Mouse (Mus musculus): ENCODE measurements at regions not wholly inside any gene's neighbourhood (a gene's known extent, or its start where the extent isn't known, plus 50 kb on each side); places are given as distances from the start of the nearest gene placed in this dataset.

DNA sequence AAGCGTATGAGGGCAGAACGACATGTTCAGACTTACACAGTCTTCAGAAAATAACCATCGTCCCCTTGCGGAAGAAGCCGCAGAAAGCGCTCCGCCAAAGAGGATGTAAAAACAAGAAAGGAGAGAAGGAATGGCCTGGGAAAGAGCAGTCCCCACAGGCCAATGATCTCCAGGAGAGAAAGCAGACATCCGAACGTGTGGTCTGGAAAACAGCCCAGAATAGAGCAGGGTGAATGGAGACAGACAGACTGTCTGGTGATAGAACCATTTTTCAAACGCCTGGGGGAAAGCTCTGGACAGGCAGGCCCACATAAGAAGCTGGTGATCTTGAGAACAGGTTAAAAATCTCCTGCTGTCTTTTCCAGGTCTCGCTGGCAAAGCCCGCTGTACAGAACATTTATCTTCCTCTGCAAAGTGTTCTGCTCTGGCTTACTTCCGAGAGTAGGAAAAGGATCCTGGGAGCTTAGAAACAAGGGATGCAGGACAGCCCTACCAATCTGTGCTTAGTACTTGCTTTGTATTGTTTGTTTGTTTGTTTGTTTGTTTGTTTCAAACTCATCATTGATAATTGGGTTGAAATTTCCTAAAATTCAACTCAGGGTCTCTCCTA is 82.7 kb upstream of the Ift57 start:
- Histone ChIP-seq H3K4me1 (ENCODE audit: control insufficient read depth, insufficient read depth, low read length) (no peaks in the 10 kb centered on the region), H3K4me3 (replicated peaks; ENCODE audit: extremely low read depth, low read depth, low read length) (no peak overlapping the region)
- 60% methylated on average over 13 of the region's 13 CpGs for WGBS
- no peak for DNase-seq
- TF ChIP-seq POLR2A (IDR thresholded peaks at IDR 0.05; ENCODE audit: borderline replicate concordance, extremely low read depth, low read depth, low read length) = no peak
- no peak for TF ChIP-seq CTCF (IDR thresholded peaks at IDR 0.05; ENCODE audit: insufficient read depth, low read length)

DNA sequence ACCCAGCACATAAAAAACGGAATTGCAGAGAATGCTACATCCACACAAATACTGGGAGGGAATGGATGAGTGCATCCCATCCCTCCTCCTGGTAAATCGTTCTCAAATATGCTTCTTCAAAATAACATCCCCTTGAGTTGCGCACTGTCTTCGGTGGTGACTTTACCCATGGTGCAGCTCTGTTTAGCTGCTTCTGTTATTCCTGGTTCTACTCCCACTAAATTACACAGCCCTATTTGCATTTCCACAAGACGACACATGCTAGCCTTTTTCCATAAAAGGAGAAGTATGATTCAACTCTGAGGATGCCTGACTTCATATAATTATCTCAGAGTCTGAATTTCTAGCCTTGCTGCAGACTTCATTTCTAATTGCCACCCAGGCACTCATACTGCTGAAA is 65.5 kb upstream of the Ift57 start:
- 77% methylated on average over 5 of the region's 5 CpGs for WGBS
- H3K4me1 ChIP-seq (ENCODE audit: control insufficient read depth, insufficient read depth, low read length) = no peaks in the 10 kb centered on the region; the same call in 1 of the 2 replicates
- DNase-seq = no peak

DNA sequence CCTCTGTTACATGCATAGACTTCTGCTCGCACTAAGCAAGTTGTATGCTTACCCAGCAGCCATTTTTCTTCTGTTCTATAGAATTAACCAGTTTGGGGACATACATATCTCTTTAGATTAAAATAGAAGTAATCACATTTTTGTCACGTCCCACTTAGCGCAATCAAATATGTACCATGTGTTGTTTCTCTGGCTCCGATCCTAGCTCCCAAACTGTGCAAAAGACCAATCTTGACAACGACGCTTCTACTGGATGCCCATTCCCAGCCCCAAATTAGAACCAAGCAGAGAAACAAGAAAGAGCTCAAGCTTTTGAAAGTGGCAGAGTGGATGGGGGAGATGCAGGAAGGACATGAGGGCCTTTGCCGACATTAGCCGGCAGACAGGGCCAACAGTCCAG is 63.5 kb upstream of the Ift57 start:
- no peaks in the 10 kb centered on the region; the same call in 1 of the 2 replicates for H3K4me1 ChIP-seq (ENCODE audit: control insufficient read depth, insufficient read depth, low read length)
- H3K4me3 ChIP-seq (replicated peaks; ENCODE audit: extremely low read depth, low read depth, low read length) = no peak overlapping the region
- 87% methylated on average over 8 of the region's 8 CpGs for WGBS
- TF ChIP-seq CTCF (IDR thresholded peaks at IDR 0.05; ENCODE audit: insufficient read depth, low read length) (no peak), POLR2A (IDR thresholded peaks at IDR 0.05; ENCODE audit: borderline replicate concordance, extremely low read depth, low read depth, low read length) (no peak)
- no peak for DNase-seq

More for the DNA sequence above, 65.5 kb upstream of the Ift57 start:
- H3K4me3 ChIP-seq (replicated peaks; ENCODE audit: extremely low read depth, low read depth, low read length) = no peak overlapping the region
- TF ChIP-seq CTCF (IDR thresholded peaks at IDR 0.05; ENCODE audit: insufficient read depth, low read length) (no peak), POLR2A (IDR thresholded peaks at IDR 0.05; ENCODE audit: borderline replicate concordance, extremely low read depth, low read depth, low read length) (no peak)

DNA sequence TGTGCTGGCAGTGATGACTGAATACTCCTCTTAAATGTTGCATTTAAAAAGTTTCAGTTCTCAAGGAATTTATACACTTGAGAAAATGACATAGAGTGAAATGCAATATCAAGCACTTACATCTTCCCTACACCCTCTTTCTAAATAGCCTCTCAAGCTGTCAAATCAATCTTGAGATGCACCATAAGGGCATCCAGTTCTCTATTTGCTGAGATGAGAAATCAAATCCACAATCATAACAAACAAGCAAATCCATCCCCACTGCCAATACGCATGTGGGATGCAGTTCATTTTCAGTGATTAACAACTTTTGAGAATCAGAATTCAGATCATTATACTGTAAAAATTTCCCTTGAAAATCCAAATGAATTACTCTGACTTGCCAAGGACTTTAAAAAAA is 62.6 kb upstream of the Ift57 start:
- WGBS = 100% methylated on average over 1 of the region's 1 CpGs
- TF ChIP-seq POLR2A (IDR thresholded peaks at IDR 0.05; ENCODE audit: borderline replicate concordance, extremely low read depth, low read depth, low read length) (no peak), CTCF (IDR thresholded peaks at IDR 0.05; ENCODE audit: insufficient read depth, low read length) (no peak)
- no peaks in the 10 kb centered on the region; the same call in 1 of the 2 replicates for H3K4me1 ChIP-seq (ENCODE audit: control insufficient read depth, insufficient read depth, low read length)

DNA sequence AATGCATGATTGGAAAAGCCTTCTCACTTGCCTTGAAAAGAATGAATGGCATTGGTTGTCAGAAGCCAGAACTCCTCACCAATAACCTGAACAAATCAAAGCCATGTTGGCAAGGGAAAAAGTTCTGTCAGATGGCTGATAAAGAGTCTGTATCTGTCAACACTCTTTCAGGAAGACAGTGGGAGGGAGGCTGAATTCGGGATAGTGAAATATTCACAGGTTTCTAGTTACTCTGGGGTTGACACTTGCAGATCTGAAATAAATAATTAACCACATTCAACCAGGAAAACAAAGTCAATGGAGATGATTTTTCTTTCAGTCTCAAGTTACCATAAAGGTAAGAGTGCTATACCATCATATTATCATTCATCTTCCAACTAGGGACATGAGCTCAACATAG is 56.3 kb upstream of the Ift57 start:
- H3K4me1 ChIP-seq (ENCODE audit: control insufficient read depth, insufficient read depth, low read length) = no peaks in the 10 kb centered on the region
- TF ChIP-seq POLR2A (IDR thresholded peaks at IDR 0.05; ENCODE audit: borderline replicate concordance, extremely low read depth, low read depth, low read length) (no peak), CTCF (IDR thresholded peaks at IDR 0.05; ENCODE audit: insufficient read depth, low read length) (no peak)
- H3K4me3 ChIP-seq (replicated peaks; ENCODE audit: extremely low read depth, low read depth, low read length) = no peak overlapping the region
- no peak for DNase-seq
- 57% methylated on average over 1 of the region's 1 CpGs for WGBS

More for the DNA sequence above, 62.6 kb upstream of the Ift57 start:
- H3K4me3 ChIP-seq (replicated peaks; ENCODE audit: extremely low read depth, low read depth, low read length) = no peak overlapping the region
- no peak for DNase-seq

DNA sequence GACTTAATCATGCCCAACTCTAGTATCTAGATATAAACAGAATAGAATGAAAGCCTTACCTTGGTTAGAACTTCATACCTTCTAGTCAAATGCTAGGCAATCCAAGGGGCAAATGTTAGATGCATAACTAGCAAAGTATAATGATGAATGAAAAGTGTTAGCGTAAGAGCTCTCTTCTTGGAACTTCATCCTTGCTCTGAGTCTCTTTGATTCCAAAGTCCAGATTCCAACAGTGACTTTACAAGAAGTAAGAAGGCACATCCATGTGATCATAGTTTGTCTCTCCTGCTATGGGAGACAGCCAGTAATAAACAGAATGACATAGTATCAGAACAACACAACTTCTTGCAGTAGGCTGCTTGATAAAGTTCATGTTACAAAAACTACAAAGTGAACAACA is 54.6 kb upstream of the Ift57 start:
- Histone ChIP-seq H3K4me1 (ENCODE audit: control insufficient read depth, insufficient read depth, low read length) (no peaks in the 10 kb centered on the region), H3K4me3 (replicated peaks; ENCODE audit: extremely low read depth, low read depth, low read length) (no peak overlapping the region)
- no peak for TF ChIP-seq POLR2A (IDR thresholded peaks at IDR 0.05; ENCODE audit: borderline replicate concordance, extremely low read depth, low read depth, low read length)
- no peak for TF ChIP-seq CTCF (IDR thresholded peaks at IDR 0.05; ENCODE audit: insufficient read depth, low read length)
- 98% methylated on average over 1 of the region's 1 CpGs for WGBS
- DNase-seq = no peak

DNA sequence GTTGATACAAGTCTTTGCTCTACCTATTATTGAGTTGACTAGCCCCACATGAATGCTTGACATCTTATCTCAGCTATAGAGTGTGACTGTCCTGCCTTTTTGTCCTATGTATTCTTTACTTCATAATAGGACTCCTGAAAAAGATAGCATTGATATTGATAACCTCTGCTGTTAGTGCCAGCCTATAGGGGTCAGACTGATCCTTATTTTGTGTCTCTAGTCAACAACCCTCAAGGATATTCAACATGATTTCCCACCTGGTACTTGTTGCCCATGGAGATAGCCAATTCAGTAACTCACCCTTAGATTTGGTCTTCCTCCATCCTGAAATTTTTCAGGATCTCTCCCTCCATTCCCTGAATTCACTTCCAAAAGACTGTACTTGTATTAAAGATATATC is 52.6 kb upstream of the Ift57 start:
- DNase-seq = no peak
- TF ChIP-seq POLR2A (IDR thresholded peaks at IDR 0.05; ENCODE audit: borderline replicate concordance, extremely low read depth, low read depth, low read length) = no peak
- no peak for TF ChIP-seq CTCF (IDR thresholded peaks at IDR 0.05; ENCODE audit: insufficient read depth, low read length)

More for the DNA sequence above, 52.6 kb upstream of the Ift57 start:
- H3K4me3 ChIP-seq (replicated peaks; ENCODE audit: extremely low read depth, low read depth, low read length) = no peak overlapping the region
- H3K4me1 ChIP-seq (ENCODE audit: control insufficient read depth, insufficient read depth, low read length) = no peaks in the 10 kb centered on the region

Measured in lung, adult 2 months (tissue).